Mouse (Mus musculus): Measurements from ENCODE around the gene Tgm1. TPM values are rescaled to one million over a fixed set of nuclear protein-coding genes. Genes with fewer than 3 reads are reported as not detected.

Tgm1 gene
- polyA plus RNA-seq, 1 experiment from 2014 or later, result 0.21 TPM

- Histone ChIP-seq H3K27ac (ENCODE audit: low read depth, low read length) (no peak overlapping the region), H3K4me2 (ENCODE audit: low read depth, low read length, severe bottlenecking) (no peak overlapping the region), H3K4me1 (replicated peaks; ENCODE audit: control insufficient read depth, insufficient read depth, low read length) (no peaks in the 10 kb centered on the region), H3K9ac (ENCODE audit: low read length) (no peak overlapping the region), H3K27me3 (ENCODE audit: control insufficient read depth, insufficient read depth, low read length) (no peaks in the 10 kb centered on the region), H3K4me3 (ENCODE audit: low read depth, low read length) (no peak overlapping the region), H3K36me3 (ENCODE audit: control insufficient read depth, insufficient read depth, low read length) (no peaks in the 10 kb centered on the region), H3K9me3 (ENCODE audit: control insufficient read depth, low read length) (no peaks in the 10 kb centered on the region)
- 83% methylated on average over 7 of the region's 7 CpGs for WGBS
- ATAC-seq (replicated peaks; ENCODE audit: low FRiP score) (no peak), DNase-seq (ENCODE audit: low spot score) (no peak)
These were observed 16.9 kb upstream of the Tgm1 start for GRCm38 (mm10) chr14:55730531-55731032.

GRCm38 (mm10) chr14:55730116-55730515, 16.4 kb upstream of the Tgm1 start:
- DNase-seq (ENCODE audit: low spot score), result no peak
- Histone ChIP-seq H3K4me2 (ENCODE audit: low read depth, low read length, severe bottlenecking) (no peak overlapping the region), H3K27ac (ENCODE audit: low read depth, low read length) (no peak overlapping the region), H3K27me3 (ENCODE audit: control insufficient read depth, insufficient read depth, low read length) (no peaks in the 10 kb centered on the region), H3K36me3 (ENCODE audit: control insufficient read depth, insufficient read depth, low read length) (no peaks in the 10 kb centered on the region), H3K4me3 (ENCODE audit: low read depth, low read length) (no peak overlapping the region), H3K9ac (ENCODE audit: low read length) (no peak overlapping the region), H3K4me1 (replicated peaks; ENCODE audit: control insufficient read depth, insufficient read depth, low read length) (no peaks in the 10 kb centered on the region), H3K9me3 (ENCODE audit: control insufficient read depth, low read length) (no peaks in the 10 kb centered on the region)
- WGBS, result 81% methylated on average over 7 of the region's 7 CpGs
- no peak for ATAC-seq (replicated peaks; ENCODE audit: low FRiP score)

GRCm38 (mm10) chr14:55727889-55728685, 14.4 kb upstream of the Tgm1 start:
- no peaks in the 10 kb centered on the region for H3K9me3 ChIP-seq (ENCODE audit: control insufficient read depth, low read length)
- H3K36me3 ChIP-seq (ENCODE audit: control insufficient read depth, insufficient read depth, low read length), result no peaks in the 10 kb centered on the region
- H3K4me2 ChIP-seq (ENCODE audit: low read depth, low read length, severe bottlenecking), result no peak overlapping the region
- WGBS, result 79% methylated on average over 8 of the region's 8 CpGs
- H3K4me1 ChIP-seq (replicated peaks; ENCODE audit: control insufficient read depth, insufficient read depth, low read length), result no peaks in the 10 kb centered on the region
- H3K4me3 ChIP-seq (ENCODE audit: low read depth, low read length), result no peak overlapping the region
- no peak overlapping the region for H3K27ac ChIP-seq (ENCODE audit: low read depth, low read length)
- ATAC-seq (replicated peaks; ENCODE audit: low FRiP score), result no peak
- no peak for DNase-seq (ENCODE audit: low spot score)
- H3K9ac ChIP-seq (ENCODE audit: low read length), result no peak overlapping the region
- no peaks in the 10 kb centered on the region for H3K27me3 ChIP-seq (ENCODE audit: control insufficient read depth, insufficient read depth, low read length)

- H3K27me3 ChIP-seq (ENCODE audit: control insufficient read depth, insufficient read depth, low read length), result no peaks in the 10 kb centered on the region
- no peak overlapping the region for H3K4me3 ChIP-seq (ENCODE audit: low read depth, low read length)
- H3K9me3 ChIP-seq (ENCODE audit: control insufficient read depth, low read length), result no peaks in the 10 kb centered on the region
- no peak overlapping the region for H3K27ac ChIP-seq (ENCODE audit: low read depth, low read length)
- no peak overlapping the region for H3K9ac ChIP-seq (ENCODE audit: low read length)
- H3K4me1 ChIP-seq (replicated peaks; ENCODE audit: control insufficient read depth, insufficient read depth, low read length), result no peaks in the 10 kb centered on the region
- H3K36me3 ChIP-seq (ENCODE audit: control insufficient read depth, insufficient read depth, low read length), result no peaks in the 10 kb centered on the region
- ATAC-seq (replicated peaks; ENCODE audit: low FRiP score), result no peak
- no peak overlapping the region for H3K4me2 ChIP-seq (ENCODE audit: low read depth, low read length, severe bottlenecking)
- DNase-seq (ENCODE audit: low spot score), result no peak
These were observed 12.5 kb upstream of the Tgm1 start for GRCm38 (mm10) chr14:55726261-55726660.

GRCm38 (mm10) chr14:55724411-55724871, 10.7 kb upstream of the Tgm1 start:
- DNase-seq (ENCODE audit: low spot score), result no peak
- Histone ChIP-seq H3K4me1 (replicated peaks; ENCODE audit: control insufficient read depth, insufficient read depth, low read length) (no peaks in the 10 kb centered on the region), H3K4me3 (ENCODE audit: low read depth, low read length) (no peak overlapping the region), H3K9me3 (ENCODE audit: control insufficient read depth, low read length) (no peaks in the 10 kb centered on the region), H3K36me3 (ENCODE audit: control insufficient read depth, insufficient read depth, low read length) (no peaks in the 10 kb centered on the region), H3K9ac (ENCODE audit: low read length) (no peak overlapping the region), H3K27ac (ENCODE audit: low read depth, low read length) (no peak overlapping the region), H3K27me3 (ENCODE audit: control insufficient read depth, insufficient read depth, low read length) (no peaks in the 10 kb centered on the region), H3K4me2 (ENCODE audit: low read depth, low read length, severe bottlenecking) (no peak overlapping the region)
- WGBS, result 69% methylated on average over 8 of the region's 8 CpGs
- ATAC-seq (replicated peaks; ENCODE audit: low FRiP score), result no peak

- 95% methylated on average over 7 of the region's 7 CpGs for WGBS
- Histone ChIP-seq H3K27me3 (ENCODE audit: control insufficient read depth, insufficient read depth, low read length) (no peaks in the 10 kb centered on the region), H3K9ac (ENCODE audit: low read length) (no peak overlapping the region), H3K4me3 (ENCODE audit: low read depth, low read length) (no peak overlapping the region), H3K27ac (ENCODE audit: low read depth, low read length) (no peak overlapping the region), H3K9me3 (ENCODE audit: control insufficient read depth, low read length) (no peaks in the 10 kb centered on the region), H3K4me2 (ENCODE audit: low read depth, low read length, severe bottlenecking) (no peak overlapping the region), H3K4me1 (replicated peaks; ENCODE audit: control insufficient read depth, insufficient read depth, low read length) (no peaks in the 10 kb centered on the region), H3K36me3 (ENCODE audit: control insufficient read depth, insufficient read depth, low read length) (no peaks in the 10 kb centered on the region; the same call in 1 of the 2 replicates)
- DNase-seq (ENCODE audit: low spot score), result no peak
- no peak for ATAC-seq (replicated peaks; ENCODE audit: low FRiP score)
These were observed 9.7 kb upstream of the Tgm1 start for GRCm38 (mm10) chr14:55723433-55723832.

GRCm38 (mm10) chr14:55722438-55722945, 8.8 kb upstream of the Tgm1 start:
- Histone ChIP-seq H3K27me3 (ENCODE audit: control insufficient read depth, insufficient read depth, low read length) (no peaks in the 10 kb centered on the region), H3K4me3 (ENCODE audit: low read depth, low read length) (peak overlapping the region; percentile 68), H3K27ac (ENCODE audit: low read depth, low read length) (no peak overlapping the region), H3K4me2 (ENCODE audit: low read depth, low read length, severe bottlenecking) (peak overlapping the region; percentile 48), H3K9me3 (ENCODE audit: control insufficient read depth, low read length) (no peaks in the 10 kb centered on the region), H3K9ac (ENCODE audit: low read length) (peak overlapping the region; percentile 73), H3K36me3 (ENCODE audit: control insufficient read depth, insufficient read depth, low read length) (no peaks in the 10 kb centered on the region; the same call in 1 of the 2 replicates), H3K4me1 (replicated peaks; ENCODE audit: control insufficient read depth, insufficient read depth, low read length) (no peaks in the 10 kb centered on the region)
- 50% methylated on average over 8 of the region's 8 CpGs for WGBS
- no peak; the same call in 1 of the 2 replicates for ATAC-seq (replicated peaks; ENCODE audit: low FRiP score)
- DNase-seq (ENCODE audit: low spot score), result no peak

GRCm38 (mm10) chr14:55721700-55722437, 8.1 kb upstream of the Tgm1 start, which contains the start of gene Rabggta:
Gene Rabggta (minus strand): TSS chr14:55722263.
- Histone ChIP-seq H3K36me3 (ENCODE audit: control insufficient read depth, insufficient read depth, low read length) (no peaks in the 10 kb centered on the region; the same call in 1 of the 2 replicates), H3K9ac (ENCODE audit: low read length) (peak within 1 kb of the TSS; percentile 73), H3K27me3 (ENCODE audit: control insufficient read depth, insufficient read depth, low read length) (no peaks in the 10 kb centered on the region), H3K27ac (ENCODE audit: low read depth, low read length) (no peak within 1 kb of the TSS), H3K4me2 (ENCODE audit: low read depth, low read length, severe bottlenecking) (peak within 1 kb of the TSS; percentile 48), H3K9me3 (ENCODE audit: control insufficient read depth, low read length) (no peaks in the 10 kb centered on the region), H3K4me1 (replicated peaks; ENCODE audit: control insufficient read depth, insufficient read depth, low read length) (no peaks in the 10 kb centered on the region), H3K4me3 (ENCODE audit: low read depth, low read length) (peak within 1 kb of the TSS; percentile 68)
- ATAC-seq (replicated peaks; ENCODE audit: low FRiP score) (peak; percentile 93), DNase-seq (ENCODE audit: low spot score) (peak; percentile 96)
- under 1% methylated on average over 48 of the region's 50 CpGs for WGBS

All from forebrain, embryonic 11.5 days (tissue).